Mouse (Mus musculus): ENCODE data around the gene Map7.

GRCm38 (mm10) chr10:20220443-20221071, 72.3 kb downstream of the Map7 start:
- TF ChIP-seq CTCF (IDR thresholded peaks at IDR 0.05; ENCODE audit: borderline replicate concordance, insufficient read depth, low read length), result no peak
- no peak for TF ChIP-seq POLR2A (IDR thresholded peaks at IDR 0.05; ENCODE audit: low read depth, low read length)
